Mouse (Mus musculus) neural tube, embryonic 10.5 days (tissue): Measurements from ENCODE around the gene Btrc.

Source experiments
- DNase-seq: peaks from one replicate; pipeline ENCODE4 v3.0.0-alpha.2; 2017; ENCODE audit warnings: low spot score; ENCODE audit errors: extremely low spot score

The Btrc gene

GRCm38 (mm10) chr19:45472691-45473520 lies 109.4 kb downstream of the Btrc start:
- DNase-seq: no peak

DNA sequence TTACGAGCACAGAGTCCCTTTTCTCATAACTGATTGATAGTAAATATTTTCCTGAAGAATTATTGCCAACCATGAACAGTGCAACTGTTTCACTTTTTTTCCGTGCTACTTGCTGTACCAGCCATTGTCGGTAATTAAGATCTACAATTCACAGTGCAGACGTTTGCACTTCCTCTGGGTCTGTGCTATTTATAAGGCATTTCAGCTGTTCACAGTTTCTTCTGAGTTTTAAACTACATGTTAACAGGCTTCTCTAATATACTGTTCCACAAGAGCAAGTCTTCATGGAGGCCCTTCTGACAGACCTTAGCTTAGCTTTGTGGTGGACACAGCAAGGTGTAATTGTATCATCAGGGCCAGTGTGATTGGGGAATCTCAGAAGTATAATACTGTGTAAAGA lies 111.2 kb downstream of the Btrc start:
- no peak for DNase-seq

- DNase-seq: no peak
Observed at GRCm38 (mm10) chr19:45475928-45476553, 112.5 kb downstream of the Btrc start.

- no peak for DNase-seq
Observed at GRCm38 (mm10) chr19:45479548-45479947, 116.0 kb downstream of the Btrc start.

DNA sequence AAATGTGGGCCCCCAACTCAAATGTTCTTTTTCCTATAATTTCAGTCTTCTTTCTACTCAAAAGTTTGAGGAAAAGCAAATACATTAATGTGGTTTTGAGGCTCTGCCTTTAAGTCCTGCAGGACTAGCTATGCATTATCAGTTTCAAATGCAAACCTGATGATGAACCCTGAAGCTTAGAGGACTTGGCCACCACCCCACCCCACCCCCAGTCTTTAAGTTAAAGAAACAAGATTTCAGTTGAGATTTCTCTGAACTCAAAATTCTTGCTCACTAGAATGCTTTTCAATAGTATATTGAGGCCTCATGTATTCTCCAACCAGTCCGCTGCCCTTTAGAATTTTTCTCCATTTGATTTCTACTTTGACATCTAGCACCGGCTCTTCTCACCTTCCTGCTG lies 117.0 kb downstream of the Btrc start:
- no peak for DNase-seq

DNA sequence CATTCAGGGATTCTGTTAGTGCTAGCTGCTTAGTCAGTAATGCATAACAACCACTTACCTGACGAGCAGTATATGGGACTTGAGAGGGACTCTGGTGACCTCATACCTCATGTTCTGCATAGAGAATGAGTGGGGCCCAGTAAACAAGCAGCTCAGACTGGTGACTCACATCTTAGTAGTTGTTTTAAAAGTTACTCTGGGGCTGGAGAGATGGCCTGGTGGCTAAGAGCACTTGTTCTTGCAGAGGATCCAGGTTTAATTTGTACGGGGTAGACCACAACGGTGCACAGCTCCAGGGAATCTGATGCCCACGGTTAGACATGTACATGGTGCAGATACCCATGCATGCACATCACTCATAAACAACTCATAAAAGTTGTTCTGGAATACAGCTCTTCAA lies 117.4 kb downstream of the Btrc start:
- DNase-seq: no peak

GRCm38 (mm10) chr19:45483470-45483869 lies 119.9 kb downstream of the Btrc start:
- DNase-seq: no peak

DNA sequence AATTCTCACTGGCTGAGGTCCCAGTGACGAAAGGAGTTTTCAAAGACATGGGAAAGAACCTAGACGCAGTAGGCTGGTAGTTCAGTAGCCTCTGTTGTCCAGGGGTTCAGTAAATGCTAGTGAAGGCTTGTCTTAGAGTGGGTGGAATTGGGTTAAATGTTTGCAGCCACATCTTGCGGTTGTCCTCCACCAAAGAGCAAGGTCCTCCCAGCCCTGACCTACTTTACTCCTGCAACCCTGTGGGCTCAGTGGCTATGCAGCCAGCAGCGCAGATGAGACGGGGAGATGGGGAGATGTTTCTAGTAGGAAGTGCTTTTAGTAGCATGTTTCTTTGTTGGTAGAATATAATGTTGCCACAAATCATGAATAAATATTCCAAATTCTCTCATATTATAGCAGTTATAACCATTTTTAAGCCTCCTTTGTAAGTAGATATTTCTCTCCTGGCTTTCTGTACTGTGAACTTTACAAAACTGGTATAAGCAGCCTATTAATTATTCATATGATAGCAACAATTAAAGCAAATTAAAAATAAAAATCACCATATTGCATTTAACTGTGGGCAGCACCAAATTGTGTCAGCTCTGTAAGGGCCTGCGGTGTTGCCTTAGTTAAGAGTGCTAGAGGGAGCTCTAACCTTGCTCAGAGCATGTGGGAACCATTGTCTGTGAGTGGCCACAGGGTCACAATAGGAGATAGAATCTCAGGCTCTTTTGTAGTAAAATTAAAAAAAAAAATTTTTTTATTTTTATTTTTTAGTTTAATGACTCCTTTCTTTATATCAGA lies 122.9 kb downstream of the Btrc start:
- no peak for DNase-seq

GRCm38 (mm10) chr19:45486992-45487387 lies 123.5 kb downstream of the Btrc start:
- DNase-seq: no peak

DNA sequence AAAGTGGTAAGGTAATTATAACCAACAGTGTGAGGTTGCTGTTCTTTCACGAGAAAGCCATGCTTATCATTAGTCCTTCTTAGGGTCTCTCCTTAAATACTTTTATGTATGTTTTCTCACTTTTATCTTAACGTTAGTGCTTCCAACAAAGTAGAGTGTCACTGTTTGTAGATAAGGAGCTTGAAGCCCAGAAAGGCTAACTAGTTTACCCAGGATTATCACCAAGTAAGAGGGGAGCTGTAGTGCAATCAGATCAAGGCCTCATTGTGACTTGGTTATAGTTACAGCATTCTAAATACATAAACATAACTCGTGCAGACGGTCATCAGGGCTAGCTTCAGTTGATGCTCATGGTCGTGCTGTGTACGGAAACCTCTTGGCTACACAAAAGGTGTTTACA lies 126.4 kb downstream of the Btrc start:
- no peak for DNase-seq

GRCm38 (mm10) chr19:45491246-45491645 lies 127.7 kb downstream of the Btrc start:
- no peak for DNase-seq

GRCm38 (mm10) chr19:45494121-45494775 lies 130.7 kb downstream of the Btrc start:
- DNase-seq: no peak

DNA sequence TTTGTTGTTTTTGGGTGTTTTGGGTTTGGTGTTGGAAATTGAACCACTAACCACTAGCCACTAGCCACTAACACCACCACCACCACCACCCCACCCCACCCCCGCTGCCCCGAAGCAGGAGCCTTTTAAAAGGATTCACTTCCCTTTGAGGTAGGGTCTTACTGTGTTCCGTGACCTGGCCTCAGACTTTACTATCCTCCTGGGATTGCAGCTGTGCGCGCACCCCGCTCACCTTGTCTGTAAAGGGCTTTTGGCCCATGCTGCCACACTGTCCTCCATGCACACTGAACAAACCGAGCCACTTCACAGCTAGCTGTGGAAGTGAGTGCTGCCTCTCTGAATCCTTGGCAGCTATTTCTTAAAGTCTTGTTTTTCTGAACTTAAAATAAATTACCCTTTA lies 141.9 kb downstream of the Btrc start:
- DNase-seq: no peak

- no peak for DNase-seq
Observed at GRCm38 (mm10) chr19:45507531-45507930, 144.0 kb downstream of the Btrc start.

DNA sequence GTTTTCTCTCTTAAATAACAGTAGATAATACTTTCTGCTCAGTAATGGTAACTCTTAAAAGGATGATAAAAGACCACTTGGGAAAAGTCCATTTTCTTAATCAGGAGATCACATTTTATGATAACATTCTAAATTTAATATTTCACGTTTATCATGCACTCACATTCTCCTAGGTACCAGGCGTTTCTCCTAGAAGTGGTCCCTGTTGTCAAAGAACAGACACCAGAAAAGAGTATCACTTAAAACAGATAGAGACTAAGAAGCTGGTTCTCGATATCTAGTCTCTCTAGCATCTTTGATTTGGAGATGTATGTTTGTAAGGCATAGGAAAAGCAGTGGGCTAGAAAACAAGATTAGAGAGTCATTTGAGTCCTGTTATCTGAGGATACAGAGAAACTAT lies 147.1 kb downstream of the Btrc start:
- DNase-seq: no peak

DNA sequence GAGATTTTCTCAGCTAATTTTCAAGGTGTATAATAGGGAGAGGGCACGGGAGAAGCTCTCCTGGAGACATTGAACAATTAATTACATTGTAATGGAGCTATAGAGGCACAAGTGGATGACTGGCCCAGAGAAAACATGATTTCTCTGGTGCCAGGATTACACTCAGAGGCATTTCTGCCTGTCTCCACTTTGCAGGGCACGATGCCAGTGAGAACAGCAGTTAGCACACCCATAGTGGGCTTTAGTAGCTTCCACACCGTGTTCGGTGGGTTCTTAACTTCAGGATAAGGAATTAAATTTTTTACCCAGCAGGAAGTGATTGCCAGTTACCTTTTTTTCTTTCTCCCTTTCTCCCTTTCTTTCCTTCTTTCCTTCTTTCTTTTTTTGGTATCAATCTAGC lies 147.9 kb downstream of the Btrc start:
- DNase-seq: no peak

DNA sequence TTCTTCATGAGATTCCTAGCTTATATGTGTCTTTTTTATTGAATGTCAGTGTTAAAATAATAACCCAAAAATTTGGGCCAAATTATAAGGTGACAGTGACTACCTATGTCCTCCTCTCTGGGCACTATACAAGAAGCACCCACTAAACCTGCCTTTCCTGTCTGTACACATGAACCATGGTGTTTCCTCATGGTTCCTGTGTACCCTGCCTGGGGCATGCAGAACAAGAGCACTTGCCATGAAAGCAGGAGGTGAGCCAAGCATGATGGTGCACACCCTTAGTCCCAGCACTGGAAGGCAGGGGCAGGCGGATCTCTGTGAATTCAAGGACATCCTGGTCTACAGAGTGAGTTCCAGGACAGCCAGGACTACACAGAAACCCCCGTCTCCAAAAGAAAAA lies 151.8 kb downstream of the Btrc start:
- no peak for DNase-seq

DNA sequence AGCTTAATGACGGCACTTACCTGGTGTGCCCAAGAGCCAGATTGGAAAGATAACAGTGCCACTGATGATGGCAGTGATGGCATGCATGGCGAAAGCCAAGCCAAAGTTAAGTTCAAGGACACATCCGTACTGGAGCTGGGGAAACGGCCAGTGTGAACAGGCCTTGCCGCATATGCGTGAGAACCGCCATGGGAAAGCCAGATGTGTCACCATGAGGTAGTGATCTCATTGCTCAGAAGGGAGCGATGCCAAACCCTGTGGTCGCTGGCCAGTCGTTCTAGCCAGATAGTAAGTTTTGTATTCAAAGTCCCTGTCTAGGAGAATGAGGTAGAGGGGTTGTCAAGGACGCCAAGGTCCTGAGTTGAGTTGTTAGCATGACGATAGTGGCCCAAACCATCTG lies 152.7 kb downstream of the Btrc start:
- no peak for DNase-seq

DNA sequence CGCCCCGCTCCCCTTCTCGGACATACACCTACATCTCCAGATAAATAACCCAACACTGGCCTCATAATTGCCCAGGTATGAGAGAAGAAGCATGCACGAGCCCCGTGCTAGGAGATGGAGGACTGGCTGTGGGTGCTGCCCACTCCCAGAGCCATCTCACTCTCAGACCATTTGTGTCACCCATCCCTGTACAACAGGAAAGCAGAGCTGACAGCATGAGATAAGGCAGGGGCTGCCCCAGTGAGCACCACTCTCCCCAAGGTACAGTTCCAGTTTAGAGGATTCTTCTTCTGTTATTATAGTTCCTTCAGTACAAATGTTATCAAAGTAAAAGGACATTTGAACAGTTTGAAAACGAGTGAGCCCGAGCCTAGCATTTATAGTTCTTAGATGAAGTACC lies 163.8 kb downstream of the Btrc start:
- no peak for DNase-seq

DNA sequence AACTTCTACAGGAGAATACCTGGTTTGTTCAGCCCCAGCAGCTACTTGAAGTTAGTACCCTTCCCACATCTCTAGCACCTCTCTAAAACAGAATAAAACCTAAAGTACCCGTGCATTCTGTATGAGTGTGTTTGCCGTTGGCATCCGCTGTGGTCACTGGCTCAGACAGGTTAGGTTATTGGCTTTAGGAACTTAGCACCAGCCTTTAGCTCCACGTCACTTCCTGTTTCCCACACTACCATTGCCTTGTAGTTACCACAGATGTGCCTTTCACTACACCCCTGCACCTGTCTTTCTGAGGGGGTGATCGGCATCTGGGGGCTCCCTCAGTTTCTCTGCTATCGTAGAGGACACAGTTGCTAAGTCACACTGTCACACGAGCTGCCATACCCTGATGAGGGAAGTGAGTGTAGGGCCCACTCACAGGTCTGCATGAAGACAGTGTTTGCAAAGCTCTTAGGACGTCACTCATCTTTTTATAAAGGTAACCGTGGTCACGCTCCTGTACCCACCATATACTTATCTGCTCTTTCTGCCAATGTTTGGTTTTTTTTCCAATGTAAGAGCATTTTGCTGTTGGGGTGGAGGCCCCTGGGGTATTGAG lies 164.5 kb downstream of the Btrc start:
- no peak for DNase-seq

- no peak for DNase-seq
Observed at GRCm38 (mm10) chr19:45529294-45529693, 165.8 kb downstream of the Btrc start.
